Mouse (Mus musculus): ENCODE results near the gene Aurkb. TPM values are rescaled to one million over a fixed set of nuclear protein-coding genes. Genes with fewer than 3 reads are reported as not detected.

Gene Aurkb
- total RNA-seq, 1 experiment, result 71.7 TPM

DNA sequence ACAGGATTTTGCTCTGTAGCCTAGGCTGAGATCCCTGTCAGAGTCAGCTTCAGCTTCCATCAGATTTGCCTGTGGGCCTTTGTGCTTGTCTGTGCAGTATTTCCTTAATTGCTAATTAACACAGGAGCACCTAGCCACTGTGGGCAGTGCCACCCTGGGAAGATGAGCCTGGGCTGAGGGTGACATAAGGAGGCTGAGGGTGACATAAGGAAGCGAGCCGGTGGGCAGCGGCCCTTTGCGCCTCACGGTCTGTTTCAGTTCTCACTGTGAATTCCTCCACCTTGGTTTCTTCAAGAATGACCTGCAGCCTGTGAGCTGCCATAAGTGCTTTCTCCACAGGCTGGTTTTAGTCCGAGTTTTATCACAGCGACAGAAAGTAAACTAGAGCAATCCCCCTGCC lies 36.2 kb downstream of the Aurkb start:
- H3K27ac ChIP-seq (ENCODE audit: insufficient read depth, low read depth, low read length, poor library complexity, severe bottlenecking), result no peak overlapping the region
- no peak for DNase-seq (ENCODE audit: low read depth, low spot score)
- peaks cover 0 to 12% of the 10 kb centered on the region in 2 experiments; a peak in 1 of 4 replicates for H3K4me1 ChIP-seq (ENCODE audit: control insufficient read depth in 2 of 2, insufficient read depth in 2 of 2, low read length in 2 of 2, poor library complexity in 1 of 2)
- no peak for TF ChIP-seq ZC3H11A (IDR thresholded peaks at IDR 0.05; ENCODE audit: borderline replicate concordance, low read depth, low read length)
- TF ChIP-seq CHD2 (IDR thresholded peaks at IDR 0.05; ENCODE audit: low read depth, low read length), result no peak
- no peak for TF ChIP-seq MAFK (IDR thresholded peaks at IDR 0.05; ENCODE audit: insufficient read depth, low read depth, low read length)
- TF ChIP-seq HCFC1 (IDR thresholded peaks at IDR 0.05; ENCODE audit: borderline replicate concordance, insufficient read depth, low read length), result no peak
- no peak for TF ChIP-seq ZNF384 (IDR thresholded peaks at IDR 0.05; ENCODE audit: low read depth, low read length)
- H3K9ac ChIP-seq (ENCODE audit: insufficient read depth, low read depth, low read length, poor library complexity, severe bottlenecking), result no peak overlapping the region
- H3K4me3 ChIP-seq (ENCODE audit: insufficient read depth in 1 of 2, low read depth in 1 of 2, low read length in 2 of 2, poor library complexity in 1 of 2, severe bottlenecking in 1 of 2), result no peak overlapping the region
- in situ Hi-C loops (cut with MboI; ENCODE audit: low sequenced_read_pairs in 2 of 2, unreplicated experiment in 2 of 2), result no loop called here
- H3K9me3 ChIP-seq (ENCODE audit: control insufficient read depth, insufficient read depth, low read depth, low read length), result no peaks in the 10 kb centered on the region
- H3K36me3 ChIP-seq (ENCODE audit: control insufficient read depth, insufficient read depth, low read length, poor library complexity, severe bottlenecking), result no peaks in the 10 kb centered on the region

GRCm38 (mm10) chr11:69085608-69086007 lies 40.2 kb downstream of the Aurkb start:
- no peak for DNase-seq (ENCODE audit: low read depth, low spot score)
- H3K36me3 ChIP-seq (ENCODE audit: control insufficient read depth, insufficient read depth, low read length, poor library complexity, severe bottlenecking), result no peaks in the 10 kb centered on the region
- TF ChIP-seq ZC3H11A (IDR thresholded peaks at IDR 0.05; ENCODE audit: borderline replicate concordance, low read depth, low read length) (no peak), CHD2 (IDR thresholded peaks at IDR 0.05; ENCODE audit: low read depth, low read length) (no peak), MAFK (IDR thresholded peaks at IDR 0.05; ENCODE audit: insufficient read depth, low read depth, low read length) (no peak), ZNF384 (IDR thresholded peaks at IDR 0.05; ENCODE audit: low read depth, low read length) (no peak), HCFC1 (IDR thresholded peaks at IDR 0.05; ENCODE audit: borderline replicate concordance, insufficient read depth, low read length) (no peak)
- peaks cover 0 to 19% of the 10 kb centered on the region in 2 experiments; a peak in 1 of 4 replicates for H3K4me1 ChIP-seq (ENCODE audit: control insufficient read depth in 2 of 2, insufficient read depth in 2 of 2, low read length in 2 of 2, poor library complexity in 1 of 2)
- no peaks in the 10 kb centered on the region for H3K9me3 ChIP-seq (ENCODE audit: control insufficient read depth, insufficient read depth, low read depth, low read length)
- no peak overlapping the region for H3K4me3 ChIP-seq (ENCODE audit: insufficient read depth in 1 of 2, low read depth in 1 of 2, low read length in 2 of 2, poor library complexity in 1 of 2, severe bottlenecking in 1 of 2)
- H3K9ac ChIP-seq (ENCODE audit: insufficient read depth, low read depth, low read length, poor library complexity, severe bottlenecking), result no peak overlapping the region
- no peak overlapping the region for H3K27ac ChIP-seq (ENCODE audit: insufficient read depth, low read depth, low read length, poor library complexity, severe bottlenecking)
- in situ Hi-C loops (cut with MboI; ENCODE audit: low sequenced_read_pairs in 2 of 2, unreplicated experiment in 2 of 2), result no loop called here

GRCm38 (mm10) chr11:69086390-69086789 lies 40.9 kb downstream of the Aurkb start:
- no peak for TF ChIP-seq MAFK (IDR thresholded peaks at IDR 0.05; ENCODE audit: insufficient read depth, low read depth, low read length)
- no peak for TF ChIP-seq ZC3H11A (IDR thresholded peaks at IDR 0.05; ENCODE audit: borderline replicate concordance, low read depth, low read length)
- TF ChIP-seq HCFC1 (IDR thresholded peaks at IDR 0.05; ENCODE audit: borderline replicate concordance, insufficient read depth, low read length), result no peak
- TF ChIP-seq CHD2 (IDR thresholded peaks at IDR 0.05; ENCODE audit: low read depth, low read length), result no peak
- TF ChIP-seq ZNF384 (IDR thresholded peaks at IDR 0.05; ENCODE audit: low read depth, low read length), result no peak
- H3K9ac ChIP-seq (ENCODE audit: insufficient read depth, low read depth, low read length, poor library complexity, severe bottlenecking), result no peak overlapping the region
- in situ Hi-C loops (cut with MboI; ENCODE audit: low sequenced_read_pairs in 2 of 2, unreplicated experiment in 2 of 2), result no loop called here
- peaks cover 1% of the 10 kb centered on the region; the same call in 1 of the 2 replicates for H3K36me3 ChIP-seq (ENCODE audit: control insufficient read depth, insufficient read depth, low read length, poor library complexity, severe bottlenecking)
- no peaks in the 10 kb centered on the region for H3K9me3 ChIP-seq (ENCODE audit: control insufficient read depth, insufficient read depth, low read depth, low read length)
- H3K27ac ChIP-seq (ENCODE audit: insufficient read depth, low read depth, low read length, poor library complexity, severe bottlenecking), result no peak overlapping the region
- H3K4me3 ChIP-seq (ENCODE audit: insufficient read depth in 1 of 2, low read depth in 1 of 2, low read length in 2 of 2, poor library complexity in 1 of 2, severe bottlenecking in 1 of 2), result no peak overlapping the region
- no peak for DNase-seq (ENCODE audit: low read depth, low spot score)
- H3K4me1 ChIP-seq (ENCODE audit: control insufficient read depth in 2 of 2, insufficient read depth in 2 of 2, low read length in 2 of 2, poor library complexity in 1 of 2), result peaks cover 0 to 20% of the 10 kb centered on the region in 2 experiments; a peak in 1 of 4 replicates

GRCm38 (mm10) chr11:69087082-69087481 lies 41.6 kb downstream of the Aurkb start:
- Histone ChIP-seq H3K4me3 (ENCODE audit: insufficient read depth in 1 of 2, low read depth in 1 of 2, low read length in 2 of 2, poor library complexity in 1 of 2, severe bottlenecking in 1 of 2) (no peak overlapping the region), H3K9me3 (ENCODE audit: control insufficient read depth, insufficient read depth, low read depth, low read length) (no peaks in the 10 kb centered on the region), H3K27ac (ENCODE audit: insufficient read depth, low read depth, low read length, poor library complexity, severe bottlenecking) (no peak overlapping the region), H3K9ac (ENCODE audit: insufficient read depth, low read depth, low read length, poor library complexity, severe bottlenecking) (no peak overlapping the region), H3K4me1 (ENCODE audit: control insufficient read depth in 2 of 2, insufficient read depth in 2 of 2, low read length in 2 of 2, poor library complexity in 1 of 2) (peaks cover 0 to 22% of the 10 kb centered on the region in 2 experiments; a peak in 1 of 4 replicates), H3K36me3 (ENCODE audit: control insufficient read depth, insufficient read depth, low read length, poor library complexity, severe bottlenecking) (peaks cover 4% of the 10 kb centered on the region; the same call in 1 of the 2 replicates)
- in situ Hi-C loops (cut with MboI; ENCODE audit: low sequenced_read_pairs in 2 of 2, unreplicated experiment in 2 of 2), result no loop called here
- DNase-seq (ENCODE audit: low read depth, low spot score), result no peak
- TF ChIP-seq ZNF384 (IDR thresholded peaks at IDR 0.05; ENCODE audit: low read depth, low read length), result no peak
- no peak for TF ChIP-seq MAFK (IDR thresholded peaks at IDR 0.05; ENCODE audit: insufficient read depth, low read depth, low read length)
- no peak for TF ChIP-seq ZC3H11A (IDR thresholded peaks at IDR 0.05; ENCODE audit: borderline replicate concordance, low read depth, low read length)
- TF ChIP-seq CHD2 (IDR thresholded peaks at IDR 0.05; ENCODE audit: low read depth, low read length), result no peak
- TF ChIP-seq HCFC1 (IDR thresholded peaks at IDR 0.05; ENCODE audit: borderline replicate concordance, insufficient read depth, low read length), result no peak
